Mouse (Mus musculus): Measurements from ENCODE around the gene Zrsr1.

- TF ChIP-seq POLR2A (IDR thresholded peaks at IDR 0.05; ENCODE audit: borderline replicate concordance, low read depth, low read length), result no peak
- no peak for TF ChIP-seq CTCF (IDR thresholded peaks at IDR 0.05; ENCODE audit: low read depth, low read length)
Measured at GRCm38 (mm10) chr11:22985510-22985909, 13.7 kb downstream of the Zrsr1 start.
